Mouse (Mus musculus) kidney, adult 2 months (tissue): ENCODE measurements around the gene Cbx2. TPM values are rescaled to one million over a fixed set of nuclear protein-coding genes. Genes with fewer than 3 reads are reported as not detected.

Experiments
- DNase-seq: peaks from one replicate; pipeline ENCODE4 v3.0.0; 2021
- H3K27ac ChIP-seq: fragments of 200-500 bp; 2 replicates; pipeline ENCODE4 v1.5.1; 2012; ENCODE audit warnings: low read depth, low read length, control low read depth, inconsistent platforms; ENCODE audit not compliant: insufficient read depth
- H3K27me3 ChIP-seq: fragments of 200-500 bp; replicated peaks from 2 replicates; pipeline ENCODE4 v1.6.1; 2012; ENCODE audit warnings: mild to moderate bottlenecking, moderate library complexity, low read length, inconsistent platforms; ENCODE audit not compliant: control insufficient read depth, insufficient read depth
- H3K36me3 ChIP-seq: fragments of 200-500 bp; 2 replicates; pipeline ENCODE4 v1.6.1; 2012; ENCODE audit warnings: mild to moderate bottlenecking, moderate library complexity, low read length, inconsistent platforms; ENCODE audit not compliant: control insufficient read depth, insufficient read depth
- H3K4me1 ChIP-seq: fragments of 200-500 bp; 2 replicates; pipeline ENCODE4 v1.6.1; 2011; ENCODE audit warnings: low read length; ENCODE audit not compliant: control insufficient read depth, insufficient read depth
- H3K4me3 ChIP-seq: fragments of 200-500 bp; 2 replicates; pipeline ENCODE4 v1.5.1; 2011; ENCODE audit warnings: mild to moderate bottlenecking, low read depth, low read length, control low read depth; ENCODE audit not compliant: insufficient read depth
- CTCF ChIP-seq: fragments of 200-500 bp; conservative IDR thresholded peaks from 2 replicates; pipeline ENCODE4 v1.5.1; 2011; ENCODE audit warnings: low read depth, mild to moderate bottlenecking, control low read depth, low read length, moderate library complexity, mixed read lengths; ENCODE audit not compliant: insufficient read depth, insufficient read length
- POLR2A ChIP-seq: fragments of 200-500 bp; IDR thresholded peaks from one replicate; pipeline ENCODE4 v1.6.1; 2011; ENCODE audit warnings: low read depth, low read length, control low read depth
- WGBS: fragments of 180-500 bp; shearing (Covaris S2); methylation state at CpG from one replicate; pipeline ENCODE4 v1.1.7; 2018; 5-methylcytosine and 5-hydroxymethylcytosine counted together
- polyA plus RNA-seq: library from polyadenylated mRNA; depleted of rRNA; stranded (reverse); fragments of >200 nt; gene quantifications from 2 replicates; pipeline ENCODE4 v1.2.3, GENCODE M21; 2012

Gene Cbx2
- polyA plus RNA-seq, 1 experiment = 3.5 TPM

DNA sequence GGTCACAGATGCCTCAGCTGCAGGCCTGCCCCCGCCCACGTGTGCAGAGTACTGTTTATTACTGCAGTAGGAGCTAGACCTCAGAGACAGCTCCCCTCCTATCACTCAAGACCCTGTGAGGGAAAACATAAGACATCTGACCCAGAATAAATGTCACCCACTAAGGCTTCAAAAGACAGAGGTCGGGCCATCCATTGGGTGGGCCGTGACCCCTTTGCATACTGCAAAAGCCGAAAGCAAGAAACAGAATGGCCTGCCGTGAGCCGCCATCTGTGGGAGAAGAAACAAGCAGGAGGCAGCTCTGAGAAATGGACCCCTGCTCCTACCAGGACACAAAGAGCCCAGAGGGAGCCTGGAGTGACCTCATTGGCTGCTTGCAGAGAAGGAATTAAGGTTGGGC, 5.3 kb upstream of the Cbx2 start:
- WGBS = 86% methylated on average over 7 of the region's 7 CpGs
- Histone ChIP-seq H3K27me3 (no peaks in the 10 kb centered on the region), H3K36me3 (no peaks in the 10 kb centered on the region), H3K4me1 (no peaks in the 10 kb centered on the region), H3K27ac (no peak overlapping the region), H3K4me3 (no peak overlapping the region)
- TF ChIP-seq POLR2A (no peak), CTCF (no peak)
- no peak for DNase-seq

DNA sequence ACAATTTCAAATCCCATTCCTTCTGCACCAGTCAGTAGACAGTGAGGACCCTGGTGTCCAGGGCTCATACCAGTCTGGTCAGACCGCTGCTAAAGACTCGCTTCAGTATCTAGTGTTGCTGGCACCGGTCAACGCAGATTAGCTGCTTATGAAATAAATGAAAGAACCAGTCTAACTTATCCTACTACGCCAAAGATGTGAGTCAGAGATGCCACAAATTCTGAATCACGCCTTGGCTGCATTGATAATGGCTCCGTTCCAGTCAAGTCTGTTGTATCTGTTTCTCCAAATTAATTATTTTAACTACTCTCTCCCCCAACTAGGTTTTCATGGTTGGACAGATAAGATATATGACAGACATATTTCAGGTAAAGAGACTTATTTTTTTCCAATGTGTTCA, 1.6 kb upstream of the Cbx2 start:
- no peak for DNase-seq
- Histone ChIP-seq H3K4me1 (0 out of 2 replicates have a peak, but pooled peaks cover 7% of the 10 kb centered on the region), H3K4me3 (no peak overlapping the region), H3K36me3 (no peaks in the 10 kb centered on the region), H3K27me3 (no peaks in the 10 kb centered on the region), H3K27ac (no peak overlapping the region)
- no peak for TF ChIP-seq POLR2A
- TF ChIP-seq CTCF = no peak
- WGBS = 92% methylated on average over 7 of the region's 7 CpGs

DNA sequence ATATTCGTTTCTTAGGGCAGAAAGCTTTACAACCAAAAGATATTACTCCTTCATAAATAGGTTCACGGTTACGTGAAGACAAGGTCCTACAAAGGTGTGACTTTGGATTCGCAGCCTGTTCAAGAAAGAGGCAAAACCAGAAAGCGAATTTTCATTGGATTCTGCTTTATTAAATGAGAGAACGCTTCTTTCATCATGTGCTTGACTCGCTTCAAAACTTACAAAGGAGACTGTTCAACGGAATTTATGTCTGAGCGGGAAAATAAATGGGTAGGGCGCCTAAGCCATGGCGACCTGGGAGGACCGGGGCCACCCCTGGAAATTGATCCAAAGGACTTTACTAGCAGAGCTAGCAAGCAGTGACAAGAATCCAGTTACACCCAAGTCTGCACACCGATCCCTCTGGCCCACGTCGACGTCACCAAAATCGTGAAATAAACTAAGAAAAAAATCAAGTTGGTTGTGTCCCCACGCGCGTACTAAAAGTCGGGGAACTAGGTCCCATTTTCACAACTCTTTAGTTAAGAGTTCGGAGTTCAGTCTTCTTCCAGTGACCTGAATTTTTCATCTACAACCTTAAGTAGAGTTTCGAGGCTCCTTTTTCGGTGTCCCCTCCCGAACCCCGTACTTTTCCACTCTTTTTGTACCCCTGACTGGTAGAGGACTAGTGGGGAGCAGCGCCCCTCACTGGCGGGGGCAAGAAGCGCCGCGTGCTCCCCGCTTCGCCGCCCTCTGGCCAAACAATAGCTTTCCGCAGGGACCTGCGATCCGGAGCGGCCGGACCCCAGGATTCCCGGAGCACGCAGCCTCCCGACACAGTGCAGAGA, 481 bp upstream of the Cbx2 start:
- Histone ChIP-seq H3K4me3 (peak overlapping the region; percentile 95), H3K36me3 (no peaks in the 10 kb centered on the region), H3K27me3 (no peaks in the 10 kb centered on the region), H3K4me1 (0 out of 2 replicates have a peak, but pooled peaks cover 7% of the 10 kb centered on the region), H3K27ac (no peak overlapping the region)
- WGBS = 5% methylated on average over 42 of the region's 42 CpGs
- DNase-seq = no peak
- TF ChIP-seq CTCF (peak; percentile 33), POLR2A (no peak)

DNA sequence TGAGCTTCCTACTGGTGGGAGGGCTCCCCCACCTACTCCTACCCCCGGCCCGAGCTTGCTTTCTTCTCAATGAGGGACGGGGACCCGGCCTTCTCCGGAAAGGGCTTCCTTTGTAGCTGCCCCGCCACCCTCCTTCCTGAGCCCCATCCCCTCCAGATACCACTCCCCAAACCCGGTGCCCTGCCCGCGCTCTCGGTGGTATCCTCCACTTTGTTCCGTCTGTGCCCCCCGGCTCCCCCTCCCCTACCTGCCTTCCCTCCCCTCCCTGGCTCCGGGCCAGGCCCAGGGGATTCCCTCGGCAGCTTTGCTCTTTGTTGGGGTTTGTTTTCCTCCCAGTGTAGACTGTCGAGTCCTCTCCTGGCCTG, 836 bp downstream of the Cbx2 start:
- WGBS = 3% methylated on average over 15 of the region's 15 CpGs
- no peak for DNase-seq
- Histone ChIP-seq H3K27me3 (no peaks in the 10 kb centered on the region), H3K4me1 (0 out of 2 replicates have a peak, but pooled peaks cover 7% of the 10 kb centered on the region), H3K36me3 (peaks cover 1% of the 10 kb centered on the region), H3K4me3 (peak overlapping the region; percentile 95), H3K27ac (no peak overlapping the region)
- no peak for TF ChIP-seq POLR2A
- no peak for TF ChIP-seq CTCF

DNA sequence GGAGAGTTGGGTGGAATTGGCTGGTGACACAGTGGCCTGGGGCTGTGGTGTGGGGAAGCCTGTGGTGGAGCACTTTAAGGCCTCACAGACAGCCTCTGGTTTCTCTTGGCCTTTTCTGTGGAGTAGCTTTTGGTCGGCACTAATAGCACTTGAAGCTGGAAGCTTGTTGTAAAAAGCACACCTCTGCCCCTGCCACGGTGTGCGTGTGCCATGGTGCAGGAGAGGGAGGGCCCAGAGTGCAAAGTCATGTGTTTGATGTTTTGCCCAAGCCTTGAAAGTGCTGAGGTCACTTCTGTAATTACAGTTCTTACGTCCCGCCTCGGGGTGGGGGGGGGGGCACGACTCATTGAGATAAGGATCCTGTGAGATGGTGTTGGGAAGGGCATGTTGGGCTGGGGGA, 1.5 kb downstream of the Cbx2 start:
- 26% methylated on average over 7 of the region's 7 CpGs for whole genome bisulfite sequencing
- Histone ChIP-seq H3K27ac (no peak overlapping the region), H3K4me3 (no peak overlapping the region), H3K36me3 (peaks cover 1% of the 10 kb centered on the region), H3K4me1 (0 out of 2 replicates have a peak, but pooled peaks cover 7% of the 10 kb centered on the region), H3K27me3 (no peaks in the 10 kb centered on the region)
- peak; percentile 61 for DNase-seq
- TF ChIP-seq CTCF = no peak
- no peak for TF ChIP-seq POLR2A

DNA sequence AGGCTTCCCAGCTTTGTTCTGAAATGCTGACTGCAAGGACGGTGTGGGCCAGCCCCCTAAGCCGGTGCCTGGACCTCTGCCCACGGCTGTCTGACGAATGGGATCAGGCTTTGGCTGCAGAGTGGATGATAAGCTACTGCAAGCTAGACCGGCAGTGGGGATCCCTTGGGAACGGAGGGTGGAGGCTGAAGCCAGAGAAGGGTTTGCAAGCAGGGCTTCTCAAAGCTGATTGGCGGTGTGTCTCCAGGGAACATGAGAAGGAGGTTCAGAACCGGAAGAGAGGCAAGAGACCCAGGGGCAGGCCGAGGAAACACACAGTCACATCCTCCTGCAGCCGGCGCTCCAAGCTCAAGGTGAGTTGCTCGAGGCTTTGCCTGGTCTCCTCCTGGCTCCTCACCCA, 3.4 kb downstream of the Cbx2 start:
- DNase-seq = peak; percentile 44
- no peak overlapping the region for H3K4me3 ChIP-seq
- no peak overlapping the region for H3K27ac ChIP-seq
- H3K27me3 ChIP-seq = no peaks in the 10 kb centered on the region
- no peak for TF ChIP-seq CTCF
- TF ChIP-seq POLR2A = no peak
- H3K4me1 ChIP-seq = 0 out of 2 replicates have a peak, but pooled peaks cover 7% of the 10 kb centered on the region
- 74% methylated on average over 12 of the region's 12 CpGs for WGBS
- H3K36me3 ChIP-seq = peaks cover 1% of the 10 kb centered on the region

DNA sequence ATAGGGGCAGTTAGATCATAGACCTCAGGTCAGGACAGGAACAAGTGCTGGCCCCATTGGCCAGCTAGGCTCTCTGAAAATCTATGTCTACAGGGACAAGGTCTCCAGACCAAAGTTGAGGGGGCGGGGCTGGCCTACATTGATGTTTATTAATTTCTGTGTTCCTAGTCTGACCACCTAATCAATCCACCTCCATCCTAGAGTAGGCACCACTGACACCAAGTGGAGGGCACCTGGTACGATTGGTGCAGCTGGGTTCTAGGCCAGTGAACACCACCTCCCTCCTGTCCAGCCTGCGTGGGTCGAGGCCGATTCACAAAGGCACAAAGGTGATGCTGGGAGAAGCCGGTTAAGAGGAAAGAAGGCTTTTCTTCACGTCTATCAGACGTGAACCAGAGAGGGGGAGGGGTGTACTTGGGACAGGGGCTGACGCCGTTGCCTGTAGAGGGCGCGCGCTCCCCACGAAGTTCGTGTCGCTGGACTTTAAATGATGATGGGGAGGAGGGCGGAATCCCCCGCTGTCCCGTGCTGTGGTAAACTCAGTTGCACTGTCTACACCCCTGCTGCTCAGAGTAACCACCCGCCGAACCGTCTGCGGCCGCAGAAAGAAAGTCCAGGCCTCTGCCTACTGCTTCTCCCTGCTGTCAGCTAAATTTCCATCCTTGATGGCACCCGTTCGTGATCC, 11.3 kb downstream of the Cbx2 start:
- Histone ChIP-seq H3K4me1 (0 out of 2 replicates have a peak, but pooled peaks cover 4% of the 10 kb centered on the region), H3K27ac (no peak overlapping the region), H3K27me3 (no peaks in the 10 kb centered on the region), H3K4me3 (no peak overlapping the region), H3K36me3 (no peaks in the 10 kb centered on the region)
- DNase-seq = peak; percentile 85
- TF ChIP-seq CTCF (peak; percentile 90), POLR2A (no peak)
- WGBS = 3% methylated on average over 26 of the region's 26 CpGs
